Mouse (Mus musculus): ENCODE results near the gene Krt1. TPM values are rescaled to one million over a fixed set of nuclear protein-coding genes. Genes with fewer than 3 reads are reported as not detected.

The Krt1 gene
- polyA plus RNA-seq, 1 experiment from 2014 or later: 0.55 TPM

DNA sequence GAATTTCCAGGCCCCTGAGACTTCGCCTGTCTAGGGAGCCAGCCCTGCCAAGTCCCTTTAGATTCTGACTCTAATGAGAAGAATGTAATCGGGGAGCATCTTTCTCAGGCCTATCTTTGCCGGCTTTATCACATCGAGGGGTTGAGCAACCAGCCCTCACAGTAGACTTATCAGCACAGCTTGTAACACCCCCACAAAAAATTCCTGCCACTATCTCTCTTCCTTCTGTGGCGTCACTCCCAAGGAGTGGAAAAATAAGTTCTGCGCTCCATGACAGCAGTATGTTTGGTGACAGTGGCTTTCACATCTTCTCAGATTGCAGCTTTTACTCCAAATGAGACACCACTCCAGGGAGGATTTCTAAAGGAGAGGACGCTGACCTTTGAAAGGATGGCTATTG, 16.2 kb upstream of the Krt1 start:
- no peak overlapping the region for H3K4me2 ChIP-seq (ENCODE audit: low read length)
- peaks cover 13% of the 10 kb centered on the region for H3K27me3 ChIP-seq (ENCODE audit: control insufficient read depth, insufficient read depth, low read length)
- H3K4me1 ChIP-seq (ENCODE audit: control insufficient read depth in 2 of 2, insufficient read depth in 2 of 2, low read length in 2 of 2): no peaks in the 10 kb centered on the region
- no peak for ATAC-seq (ENCODE audit: insufficient number of reproducible peaks, insufficient read depth, low FRiP score, low read depth)
- no peaks in the 10 kb centered on the region for H3K9me3 ChIP-seq (ENCODE audit: control insufficient read depth, low read length)
- H3K36me3 ChIP-seq (ENCODE audit: control insufficient read depth, insufficient read depth, low read length): no peaks in the 10 kb centered on the region
- no peak overlapping the region for H3K4me3 ChIP-seq (ENCODE audit: control insufficient read depth in 1 of 2, insufficient read depth in 1 of 2, low read depth in 1 of 2, low read length in 2 of 2)
- H3K27ac ChIP-seq (replicated peaks in 1 of 2; ENCODE audit: control insufficient read depth in 1 of 2, insufficient read depth in 1 of 2, low read depth in 2 of 2, low read length in 2 of 2): no peak overlapping the region
- no peak overlapping the region for H3K9ac ChIP-seq (ENCODE audit: low read length)
- WGBS: 48% methylated on average over 7 of the region's 7 CpGs

- peak overlapping the region; percentile 86 for H3K4me2 ChIP-seq (ENCODE audit: low read length)
- H3K9ac ChIP-seq (ENCODE audit: low read length): no peak overlapping the region
- H3K27me3 ChIP-seq (ENCODE audit: control insufficient read depth, insufficient read depth, low read length): peaks cover 46% of the 10 kb centered on the region
- peak overlapping the region in 1 of 2 experiments; percentile 37; a peak in 1 of 4 replicates for H3K4me3 ChIP-seq (ENCODE audit: control insufficient read depth in 1 of 2, insufficient read depth in 1 of 2, low read depth in 1 of 2, low read length in 2 of 2)
- no peaks in the 10 kb centered on the region for H3K9me3 ChIP-seq (ENCODE audit: control insufficient read depth, low read length)
- no peak overlapping the region for H3K27ac ChIP-seq (replicated peaks in 1 of 2; ENCODE audit: control insufficient read depth in 1 of 2, insufficient read depth in 1 of 2, low read depth in 2 of 2, low read length in 2 of 2)
- H3K4me1 ChIP-seq (ENCODE audit: control insufficient read depth in 2 of 2, insufficient read depth in 2 of 2, low read length in 2 of 2): peaks cover 0 to 6% of the 10 kb centered on the region in 2 experiments; a peak in 1 of 4 replicates
- no peak for ATAC-seq (ENCODE audit: insufficient number of reproducible peaks, insufficient read depth, low FRiP score, low read depth)
- 44% methylated on average over 13 of the region's 13 CpGs for WGBS
- no peaks in the 10 kb centered on the region for H3K36me3 ChIP-seq (ENCODE audit: control insufficient read depth, insufficient read depth, low read length)
Observed at GRCm38 (mm10) chr15:101860421-101861130, 10.0 kb upstream of the Krt1 start.

- Histone ChIP-seq H3K4me1 (ENCODE audit: control insufficient read depth in 2 of 2, insufficient read depth in 2 of 2, low read length in 2 of 2) (peaks cover 0 to 6% of the 10 kb centered on the region in 2 experiments; a peak in 1 of 4 replicates), H3K4me2 (ENCODE audit: low read length) (peak overlapping the region; percentile 86), H3K4me3 (ENCODE audit: control insufficient read depth in 1 of 2, insufficient read depth in 1 of 2, low read depth in 1 of 2, low read length in 2 of 2) (peak overlapping the region; percentile 37 to 48), H3K36me3 (ENCODE audit: control insufficient read depth, insufficient read depth, low read length) (no peaks in the 10 kb centered on the region), H3K9me3 (ENCODE audit: control insufficient read depth, low read length) (no peaks in the 10 kb centered on the region), H3K27ac (replicated peaks in 1 of 2; ENCODE audit: control insufficient read depth in 1 of 2, insufficient read depth in 1 of 2, low read depth in 2 of 2, low read length in 2 of 2) (no peak overlapping the region), H3K9ac (ENCODE audit: low read length) (peak overlapping the region; percentile 38), H3K27me3 (ENCODE audit: control insufficient read depth, insufficient read depth, low read length) (peaks cover 49% of the 10 kb centered on the region)
- WGBS: under 1% methylated on average over 33 of the region's 33 CpGs
- ATAC-seq (ENCODE audit: insufficient number of reproducible peaks, insufficient read depth, low FRiP score, low read depth): no peak
Observed at GRCm38 (mm10) chr15:101859735-101860170, 9.2 kb upstream of the Krt1 start.

DNA sequence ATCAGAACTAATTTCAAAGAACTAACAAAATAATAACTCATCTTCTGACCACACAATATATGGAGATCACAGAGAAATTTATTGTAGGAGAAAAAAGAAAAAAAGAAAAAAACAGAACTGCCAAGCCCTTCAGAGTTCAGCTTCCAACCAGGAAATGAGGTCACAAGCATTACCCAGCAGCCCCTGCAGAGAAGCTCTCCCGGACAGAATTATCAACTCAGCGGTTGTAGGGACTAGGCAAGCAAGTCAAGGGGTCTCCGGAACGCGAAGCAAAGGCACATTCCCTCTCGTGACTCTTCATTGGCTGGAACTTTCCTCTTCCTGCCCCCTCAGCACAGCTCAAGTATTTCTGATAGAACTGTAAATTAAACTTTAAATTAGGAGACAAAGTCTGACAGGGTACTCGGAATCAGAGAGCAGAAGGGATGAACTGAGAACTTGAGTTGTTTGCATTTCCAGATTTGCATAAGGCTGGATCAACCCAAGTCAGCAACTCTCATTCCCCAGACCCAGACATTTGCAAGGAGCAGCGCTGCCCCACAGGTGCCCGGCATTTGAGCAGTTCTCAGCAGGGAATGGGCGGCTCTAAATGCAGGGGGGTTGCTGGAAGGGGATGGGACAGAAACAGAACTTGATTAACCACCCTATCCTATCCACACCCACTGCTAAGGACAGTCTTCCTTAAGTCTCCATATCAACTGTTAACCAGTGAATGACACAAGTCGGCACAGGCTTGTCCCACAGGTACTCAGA, 8.3 kb upstream of the Krt1 start:
- H3K27me3 ChIP-seq (ENCODE audit: control insufficient read depth, insufficient read depth, low read length): peaks cover 55% of the 10 kb centered on the region
- ATAC-seq (ENCODE audit: insufficient number of reproducible peaks, insufficient read depth, low FRiP score, low read depth): no peak

DNA sequence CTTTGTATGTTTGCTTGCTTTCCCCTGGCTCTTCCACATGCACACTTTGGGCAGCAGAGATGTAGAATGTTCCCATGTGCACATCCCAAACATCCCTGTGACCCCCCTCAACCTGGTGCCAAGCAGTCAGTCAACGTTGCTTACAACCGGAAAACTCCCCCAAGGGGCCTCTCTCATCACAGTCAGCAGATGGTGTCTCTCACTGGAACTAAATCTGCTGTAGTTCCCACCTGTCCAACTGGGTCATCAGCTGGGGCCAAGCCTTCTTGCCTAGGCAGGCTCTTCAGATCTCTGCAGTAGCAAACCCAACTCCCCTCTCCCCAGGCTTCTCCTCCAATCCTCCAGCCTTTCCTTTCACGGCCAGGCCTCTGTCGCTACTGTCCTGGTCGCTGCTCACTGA, 6.1 kb upstream of the Krt1 start:
- no peak for ATAC-seq (ENCODE audit: insufficient number of reproducible peaks, insufficient read depth, low FRiP score, low read depth)
- H3K27me3 ChIP-seq (ENCODE audit: control insufficient read depth, insufficient read depth, low read length): peaks cover 69% of the 10 kb centered on the region
- H3K4me3 ChIP-seq (ENCODE audit: control insufficient read depth in 1 of 2, insufficient read depth in 1 of 2, low read depth in 1 of 2, low read length in 2 of 2): no peak overlapping the region
- no peak overlapping the region for H3K9ac ChIP-seq (ENCODE audit: low read length)
- H3K4me1 ChIP-seq (ENCODE audit: control insufficient read depth in 2 of 2, insufficient read depth in 2 of 2, low read length in 2 of 2): peaks cover 0 to 6% of the 10 kb centered on the region in 2 experiments; a peak in 1 of 4 replicates
- no peaks in the 10 kb centered on the region for H3K9me3 ChIP-seq (ENCODE audit: control insufficient read depth, low read length)
- 47% methylated on average over 5 of the region's 5 CpGs for WGBS
- H3K36me3 ChIP-seq (ENCODE audit: control insufficient read depth, insufficient read depth, low read length): no peaks in the 10 kb centered on the region
- H3K4me2 ChIP-seq (ENCODE audit: low read length): no peak overlapping the region
- H3K27ac ChIP-seq (replicated peaks in 1 of 2; ENCODE audit: control insufficient read depth in 1 of 2, insufficient read depth in 1 of 2, low read depth in 2 of 2, low read length in 2 of 2): no peak overlapping the region

More for the DNA sequence above, 8.3 kb upstream of the Krt1 start:
- H3K9ac ChIP-seq (ENCODE audit: low read length): no peak overlapping the region
- H3K27ac ChIP-seq (replicated peaks in 1 of 2; ENCODE audit: control insufficient read depth in 1 of 2, insufficient read depth in 1 of 2, low read depth in 2 of 2, low read length in 2 of 2): no peak overlapping the region
- no peak overlapping the region for H3K4me3 ChIP-seq (ENCODE audit: control insufficient read depth in 1 of 2, insufficient read depth in 1 of 2, low read depth in 1 of 2, low read length in 2 of 2)
- peaks cover 0 to 6% of the 10 kb centered on the region in 2 experiments; a peak in 1 of 4 replicates for H3K4me1 ChIP-seq (ENCODE audit: control insufficient read depth in 2 of 2, insufficient read depth in 2 of 2, low read length in 2 of 2)
- H3K36me3 ChIP-seq (ENCODE audit: control insufficient read depth, insufficient read depth, low read length): no peaks in the 10 kb centered on the region
- 6% methylated on average over 11 of the region's 11 CpGs for WGBS
- H3K4me2 ChIP-seq (ENCODE audit: low read length): peak overlapping the region; percentile 86
- H3K9me3 ChIP-seq (ENCODE audit: control insufficient read depth, low read length): no peaks in the 10 kb centered on the region

GRCm38 (mm10) chr15:101855732-101856131, 5.1 kb upstream of the Krt1 start:
- 57% methylated on average over 3 of the region's 3 CpGs for WGBS
- no peak for ATAC-seq (ENCODE audit: insufficient number of reproducible peaks, insufficient read depth, low FRiP score, low read depth)

DNA sequence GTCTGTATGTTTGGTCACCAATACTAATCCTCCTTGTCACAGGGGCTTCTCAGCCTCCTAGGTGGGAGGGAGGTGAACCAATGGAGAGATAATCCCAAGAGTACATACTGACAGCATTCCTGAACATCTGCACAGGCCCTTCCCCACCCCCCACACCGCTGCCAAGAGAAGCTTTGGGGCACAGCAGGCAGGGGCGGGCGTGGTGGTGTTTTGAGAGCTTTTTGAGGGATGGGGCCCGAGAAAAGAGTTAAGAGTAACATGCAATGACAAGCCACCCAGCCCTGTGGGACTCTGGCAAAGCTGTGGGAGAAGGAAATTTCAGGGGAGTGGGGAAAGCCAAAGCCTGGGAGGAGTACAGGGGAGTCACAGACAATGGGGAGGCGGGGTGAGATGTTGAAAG, 3.7 kb upstream of the Krt1 start:
- H3K4me3 ChIP-seq (ENCODE audit: control insufficient read depth in 1 of 2, insufficient read depth in 1 of 2, low read depth in 1 of 2, low read length in 2 of 2): no peak overlapping the region
- no peak for ATAC-seq (ENCODE audit: insufficient number of reproducible peaks, insufficient read depth, low FRiP score, low read depth)
- peaks cover 66% of the 10 kb centered on the region for H3K27me3 ChIP-seq (ENCODE audit: control insufficient read depth, insufficient read depth, low read length)
- H3K9me3 ChIP-seq (ENCODE audit: control insufficient read depth, low read length): no peaks in the 10 kb centered on the region
- 11% methylated on average over 5 of the region's 5 CpGs for WGBS
- H3K4me1 ChIP-seq (ENCODE audit: control insufficient read depth in 2 of 2, insufficient read depth in 2 of 2, low read length in 2 of 2): peaks cover 0 to under 1% of the 10 kb centered on the region in 2 experiments; a peak in 1 of 4 replicates
- H3K4me2 ChIP-seq (ENCODE audit: low read length): no peak overlapping the region
- no peaks in the 10 kb centered on the region for H3K36me3 ChIP-seq (ENCODE audit: control insufficient read depth, insufficient read depth, low read length)
- H3K27ac ChIP-seq (replicated peaks in 1 of 2; ENCODE audit: control insufficient read depth in 1 of 2, insufficient read depth in 1 of 2, low read depth in 2 of 2, low read length in 2 of 2): no peak overlapping the region
- H3K9ac ChIP-seq (ENCODE audit: low read length): no peak overlapping the region

More at GRCm38 (mm10) chr15:101855732-101856131, 5.1 kb upstream of the Krt1 start:
- no peaks in the 10 kb centered on the region for H3K9me3 ChIP-seq (ENCODE audit: control insufficient read depth, low read length)
- H3K4me1 ChIP-seq (ENCODE audit: control insufficient read depth in 2 of 2, insufficient read depth in 2 of 2, low read length in 2 of 2): peaks cover 0 to 6% of the 10 kb centered on the region in 2 experiments; a peak in 1 of 4 replicates
- no peaks in the 10 kb centered on the region for H3K36me3 ChIP-seq (ENCODE audit: control insufficient read depth, insufficient read depth, low read length)
- H3K27me3 ChIP-seq (ENCODE audit: control insufficient read depth, insufficient read depth, low read length): peaks cover 71% of the 10 kb centered on the region
- H3K27ac ChIP-seq (replicated peaks in 1 of 2; ENCODE audit: control insufficient read depth in 1 of 2, insufficient read depth in 1 of 2, low read depth in 2 of 2, low read length in 2 of 2): no peak overlapping the region
- H3K4me3 ChIP-seq (ENCODE audit: control insufficient read depth in 1 of 2, insufficient read depth in 1 of 2, low read depth in 1 of 2, low read length in 2 of 2): no peak overlapping the region
- H3K9ac ChIP-seq (ENCODE audit: low read length): no peak overlapping the region
- H3K4me2 ChIP-seq (ENCODE audit: low read length): no peak overlapping the region
